Mouse (Mus musculus) splenic B cell, adult 2 months (primary cell): Measurements from ENCODE around the gene Orc1.

Source experiments
- DNase-seq: peaks from one replicate; pipeline ENCODE4 v3.0.0-alpha.2; 2011; ENCODE audit warnings: low read depth, low spot score
- H3K27me3 ChIP-seq: 2 replicates; pipeline ENCODE4 v1.6.1; 2012; ENCODE audit warnings: mild to moderate bottlenecking, low read length, moderate library complexity, mixed read lengths; ENCODE audit not compliant: control insufficient read depth, poor library complexity, insufficient read depth, severe bottlenecking
- H3K36me3 ChIP-seq: 2 replicates; pipeline ENCODE4 v1.6.1; 2012; ENCODE audit warnings: mild to moderate bottlenecking, low read length, moderate library complexity, mixed read lengths; ENCODE audit not compliant: control insufficient read depth, poor library complexity, insufficient read depth, severe bottlenecking

Gene Orc1

DNA sequence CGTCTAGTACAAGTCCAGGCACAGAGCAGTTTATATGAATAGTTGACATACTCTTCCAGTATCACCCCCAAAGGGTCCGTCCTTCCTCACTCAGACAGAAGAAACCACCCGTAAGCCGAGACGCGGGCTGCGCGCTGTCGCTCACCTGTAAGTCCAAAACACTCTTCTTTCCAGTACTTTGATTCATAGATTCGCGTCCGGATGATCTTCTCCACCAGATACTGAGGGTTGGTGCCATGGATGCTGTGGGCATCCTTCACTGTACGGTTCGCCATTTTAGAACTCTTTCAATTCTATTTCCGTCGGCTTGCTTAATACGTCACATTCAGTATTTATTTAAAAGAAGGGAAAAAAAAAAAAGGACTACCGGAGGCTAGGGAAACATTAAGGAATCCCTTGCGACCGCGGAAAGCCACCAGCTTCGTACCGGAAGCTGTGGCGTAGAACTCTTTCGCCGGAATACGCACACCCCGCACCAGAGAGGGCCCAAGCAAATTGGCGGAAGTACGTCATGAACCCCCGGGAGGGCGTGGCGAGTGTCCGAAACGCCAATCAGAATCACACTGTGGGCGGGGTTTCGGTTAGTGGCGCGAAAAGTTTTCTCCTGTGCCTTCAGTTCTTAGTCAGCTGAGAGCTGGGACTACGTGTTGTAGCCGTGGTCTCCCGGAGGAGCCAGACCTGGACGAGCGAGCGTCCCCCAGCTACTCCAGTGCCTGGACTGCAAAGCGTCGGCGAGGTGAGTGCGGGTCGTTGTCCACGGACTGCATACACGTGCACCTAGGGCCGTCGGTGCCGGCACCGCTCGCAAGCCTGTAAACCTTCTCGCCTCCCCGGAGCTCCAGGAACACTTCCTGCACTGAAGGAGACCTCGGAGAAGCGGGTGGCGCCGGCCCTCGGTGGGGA, at the start of gene Orc1, which contains the start of gene Prpf38a:
Gene Orc1, plus strand, starts transcription at position 584 of the 903 bp plus-strand sequence.
Gene Prpf38a, minus strand, starts transcription at position 497 of the 903 bp plus-strand sequence.
- H3K27me3 ChIP-seq = no peaks in the 10 kb centered on the region
- DNase-seq = peak; percentile 97
- H3K36me3 ChIP-seq = peaks cover 6% of the 10 kb centered on the region

DNA sequence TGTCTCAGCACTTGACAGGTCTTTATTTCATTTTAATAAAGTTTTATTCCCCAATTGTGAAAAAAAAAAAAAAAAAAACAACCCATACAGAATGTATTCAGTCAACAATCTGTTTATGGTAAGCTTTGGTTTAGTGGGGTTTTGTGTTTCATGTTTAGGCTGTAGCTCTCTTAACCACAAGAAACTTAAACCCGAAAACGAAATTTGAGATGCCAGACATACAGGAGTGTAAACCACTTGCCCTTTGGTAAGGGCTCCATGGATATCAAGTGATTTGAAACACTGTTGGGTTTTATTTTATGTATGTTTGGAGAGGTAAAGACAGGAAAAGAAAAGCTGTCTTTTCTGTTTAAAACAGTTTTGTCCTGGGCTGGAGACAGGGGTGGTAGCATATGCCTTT, 39.5 kb upstream of the Orc1 start:
- DNase-seq = no peak
- peaks cover 20% of the 10 kb centered on the region for H3K36me3 ChIP-seq
- H3K27me3 ChIP-seq = no peaks in the 10 kb centered on the region

DNA sequence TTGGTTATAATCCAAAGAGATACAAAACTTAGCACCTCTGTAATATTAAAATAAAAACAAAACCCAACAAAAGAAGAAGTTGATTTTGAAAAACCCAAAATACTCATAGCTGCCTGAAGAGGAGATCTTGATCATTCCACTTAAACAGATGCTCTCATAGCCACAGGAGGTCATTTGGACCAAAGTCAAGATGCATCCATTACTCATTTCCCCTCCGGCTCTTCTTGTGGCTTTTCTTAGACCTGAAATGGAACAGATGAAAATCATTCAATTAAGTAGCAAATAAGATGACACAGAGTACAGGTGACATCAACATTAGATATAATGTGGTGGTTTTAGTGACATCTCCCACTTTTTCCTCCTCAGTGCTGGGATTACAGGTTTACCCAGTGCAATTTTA, 14.2 kb upstream of the Orc1 start:
- Histone ChIP-seq H3K36me3 (peaks cover 12% of the 10 kb centered on the region), H3K27me3 (no peaks in the 10 kb centered on the region)
- DNase-seq = no peak

DNA sequence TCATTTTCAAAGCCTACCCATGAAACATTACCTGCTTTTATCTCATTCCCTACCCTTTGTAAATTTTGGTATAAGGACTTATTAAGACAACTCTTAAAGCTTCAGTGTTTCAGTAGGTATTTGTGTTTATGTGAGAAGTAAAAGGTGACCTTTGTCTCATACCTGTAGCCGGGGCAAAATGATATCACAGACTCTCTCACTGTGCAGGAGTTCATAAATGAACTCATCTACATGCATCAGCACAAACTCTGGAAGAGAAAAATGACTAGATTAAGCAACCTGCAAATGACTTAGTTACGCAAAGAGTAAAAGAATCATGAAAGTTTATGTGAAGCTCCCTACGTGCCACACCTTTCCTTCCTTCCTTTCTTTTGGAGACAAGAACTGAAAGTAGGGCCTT, 6.6 kb upstream of the Orc1 start:
- DNase-seq = no peak
- peaks cover 12% of the 10 kb centered on the region for H3K36me3 ChIP-seq
- H3K27me3 ChIP-seq = no peaks in the 10 kb centered on the region

DNA sequence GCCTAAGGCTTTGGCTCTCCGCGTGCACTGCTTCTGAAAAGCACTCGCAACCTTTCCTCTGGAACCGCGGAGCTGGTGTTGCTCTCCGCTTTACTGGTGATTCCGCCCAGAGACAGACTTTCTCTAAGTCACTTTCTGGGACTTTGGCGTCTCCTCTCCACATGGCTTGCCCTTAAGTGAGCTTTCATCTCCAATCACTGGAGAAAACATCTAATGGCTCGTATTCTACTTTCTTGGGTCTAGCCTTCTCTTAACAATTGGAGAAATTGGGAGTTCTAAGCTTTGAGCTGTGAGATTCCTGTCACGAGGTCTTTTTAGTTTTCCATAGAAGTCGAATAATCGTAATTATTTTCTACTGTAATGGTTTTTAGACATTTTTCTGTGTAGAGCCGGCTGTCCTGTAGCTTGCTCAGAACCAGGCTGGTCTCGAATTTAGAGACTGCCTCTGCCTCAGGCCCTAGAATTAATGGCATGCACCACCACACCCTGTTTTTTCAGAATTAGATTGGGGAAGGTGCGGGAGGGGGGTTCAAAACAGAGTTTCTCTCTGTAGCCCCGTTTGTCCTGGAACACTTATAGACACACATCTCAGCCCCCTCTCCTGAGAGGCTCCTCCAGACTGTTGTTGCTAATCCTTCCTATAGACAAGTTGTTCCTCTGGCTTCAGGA, 654 bp downstream of the Orc1 start:
- DNase-seq = no peak

DNA sequence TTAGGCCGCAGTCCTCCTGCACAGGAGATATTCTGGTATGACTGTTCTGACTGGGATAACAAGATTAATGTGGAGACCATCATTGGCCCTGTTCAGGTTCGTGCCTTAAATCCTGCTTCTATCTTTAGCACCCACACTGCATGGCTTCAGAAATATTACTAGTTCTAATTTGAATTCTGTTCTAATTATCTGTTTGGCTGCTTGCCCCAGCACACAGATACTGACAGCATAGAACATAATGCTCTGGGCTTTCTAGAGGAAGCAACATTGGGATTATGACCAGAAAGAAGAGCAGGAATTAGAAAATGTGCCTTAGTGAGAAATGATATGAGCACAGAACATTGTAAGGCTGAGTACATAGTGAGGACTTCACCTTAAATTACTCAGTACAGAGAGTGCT, 14.2 kb downstream of the Orc1 start:
- no peak for DNase-seq
- H3K36me3 ChIP-seq = no peaks in the 10 kb centered on the region
- H3K27me3 ChIP-seq = no peaks in the 10 kb centered on the region

More for the DNA sequence above, 654 bp downstream of the Orc1 start:
- peaks cover 4% of the 10 kb centered on the region for H3K36me3 ChIP-seq
- no peaks in the 10 kb centered on the region for H3K27me3 ChIP-seq

DNA sequence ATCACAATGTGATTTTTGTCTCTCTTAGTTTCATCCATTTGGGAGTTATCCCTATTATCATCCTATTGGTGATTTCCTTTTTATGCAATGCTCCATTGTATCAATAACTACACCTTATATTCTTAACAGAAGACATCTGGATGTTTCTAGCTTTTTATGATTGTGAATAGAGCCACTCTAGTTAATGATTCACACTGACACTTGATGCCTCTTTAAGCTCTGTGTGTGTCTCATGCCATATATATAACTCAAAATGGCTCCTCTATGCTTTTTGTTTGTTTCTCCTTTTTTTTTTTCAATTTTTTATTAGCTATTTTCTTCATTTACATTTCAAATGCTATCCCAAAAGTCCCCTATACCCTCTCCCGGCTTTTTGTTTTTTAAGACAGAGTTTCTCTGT, 16.6 kb downstream of the Orc1 start:
- DNase-seq = no peak
- no peaks in the 10 kb centered on the region for H3K27me3 ChIP-seq
- no peaks in the 10 kb centered on the region for H3K36me3 ChIP-seq

DNA sequence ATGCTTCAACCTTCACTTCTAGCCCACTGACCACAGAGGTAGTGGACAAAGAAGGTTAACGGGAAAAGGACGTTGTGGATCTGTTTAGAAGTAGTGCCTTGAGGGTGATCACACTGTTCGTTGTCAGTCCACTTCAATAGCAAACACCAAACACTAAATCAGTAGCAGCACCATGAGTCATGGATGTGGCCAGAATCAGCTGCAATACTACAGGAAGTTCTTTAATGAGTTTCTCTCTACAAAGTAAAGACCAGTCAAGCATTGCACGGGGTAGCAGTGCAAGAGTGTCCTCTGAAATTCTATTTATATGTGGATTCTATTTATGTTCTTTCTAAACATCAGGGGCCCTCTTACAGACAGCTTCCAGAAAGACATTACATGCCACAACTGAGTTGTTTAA, 19.1 kb downstream of the Orc1 start:
- no peak for DNase-seq
- no peaks in the 10 kb centered on the region for H3K27me3 ChIP-seq
- H3K36me3 ChIP-seq = no peaks in the 10 kb centered on the region

DNA sequence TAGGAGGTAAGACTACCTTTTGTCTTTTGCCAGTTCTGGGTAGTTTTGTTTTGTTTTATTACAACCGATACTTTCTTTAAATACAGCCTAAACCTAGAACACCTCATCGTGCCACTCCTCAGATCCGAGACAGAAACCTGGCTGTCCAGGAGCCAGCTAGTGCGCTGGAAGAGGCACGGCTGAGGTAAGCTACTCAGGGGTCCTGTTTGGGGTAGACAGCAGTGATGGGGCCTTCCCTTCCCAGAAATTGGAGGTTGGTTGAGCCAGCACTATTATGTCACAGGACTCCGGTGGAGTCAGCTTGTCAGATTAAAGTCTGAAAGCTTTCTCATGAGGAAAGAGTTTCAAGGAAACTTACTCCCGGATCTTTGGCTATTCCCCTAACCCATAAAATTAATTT, 22.6 kb downstream of the Orc1 start:
- Histone ChIP-seq H3K36me3 (peaks cover 4% of the 10 kb centered on the region; the same call in 1 of the 2 replicates), H3K27me3 (no peaks in the 10 kb centered on the region)
- DNase-seq = no peak

DNA sequence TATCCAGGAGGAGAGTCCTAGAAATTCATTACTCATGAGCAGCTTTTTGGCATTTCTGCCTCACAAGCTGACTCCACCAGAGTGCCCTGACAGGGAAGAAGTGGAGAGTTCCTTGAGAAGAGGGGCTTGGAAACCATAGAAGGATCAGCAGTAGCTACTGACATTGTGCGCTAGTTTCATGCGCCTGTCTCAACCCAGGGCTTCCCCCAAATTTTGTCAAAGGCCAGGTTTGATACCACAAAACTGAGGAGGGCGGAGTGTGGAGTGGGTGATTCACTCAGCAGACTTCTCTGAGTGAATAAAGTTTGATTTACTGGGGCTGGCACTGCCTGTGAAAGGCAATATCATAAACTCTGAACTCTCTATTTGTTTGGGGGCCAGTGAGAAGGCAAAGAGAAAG, 29.4 kb downstream of the Orc1 start:
- H3K27me3 ChIP-seq = no peaks in the 10 kb centered on the region
- no peak for DNase-seq
- H3K36me3 ChIP-seq = peaks cover 4% of the 10 kb centered on the region

DNA sequence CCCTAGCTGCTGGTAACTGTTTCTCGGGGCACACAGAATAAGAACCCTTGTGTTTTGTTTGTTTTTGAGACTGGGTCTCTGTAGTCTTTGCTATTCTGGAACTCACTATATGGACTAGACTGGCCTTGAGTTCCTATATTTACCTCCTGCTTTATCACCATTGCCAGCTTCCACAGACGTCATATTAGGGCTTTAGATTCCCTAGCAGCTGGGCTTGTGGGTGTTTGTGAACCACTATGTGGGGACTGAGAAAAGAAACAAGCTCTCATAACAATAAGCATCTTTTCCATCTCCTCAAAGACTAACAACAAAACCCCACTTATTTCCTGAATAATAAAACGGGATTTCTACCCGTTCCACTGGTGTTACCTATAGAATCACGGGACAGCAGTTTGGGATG, 31.7 kb downstream of the Orc1 start:
- Histone ChIP-seq H3K36me3 (no peaks in the 10 kb centered on the region; the same call in 1 of the 2 replicates), H3K27me3 (no peaks in the 10 kb centered on the region)
- DNase-seq = no peak

DNA sequence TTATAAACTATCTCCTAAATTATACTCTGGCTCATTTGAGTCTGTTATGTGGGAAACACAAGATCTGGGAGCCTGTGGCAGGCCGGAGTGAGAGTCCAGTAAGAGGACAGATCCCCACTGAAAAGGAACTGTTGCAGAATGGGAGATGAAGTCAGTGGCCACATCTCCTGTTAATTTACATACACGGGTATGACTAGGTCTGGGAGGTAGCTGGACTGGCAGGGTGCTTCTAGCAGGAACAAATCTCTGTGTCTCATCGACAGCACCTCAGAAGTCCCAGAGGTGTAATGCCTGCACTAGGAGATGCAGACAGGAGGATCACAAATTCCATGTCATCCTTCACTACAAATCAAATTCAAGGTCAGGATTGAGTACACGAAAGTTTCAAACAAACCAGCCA, 39.4 kb downstream of the Orc1 start:
- DNase-seq = peak; percentile 8
- Histone ChIP-seq H3K36me3 (no peaks in the 10 kb centered on the region), H3K27me3 (no peaks in the 10 kb centered on the region)

DNA sequence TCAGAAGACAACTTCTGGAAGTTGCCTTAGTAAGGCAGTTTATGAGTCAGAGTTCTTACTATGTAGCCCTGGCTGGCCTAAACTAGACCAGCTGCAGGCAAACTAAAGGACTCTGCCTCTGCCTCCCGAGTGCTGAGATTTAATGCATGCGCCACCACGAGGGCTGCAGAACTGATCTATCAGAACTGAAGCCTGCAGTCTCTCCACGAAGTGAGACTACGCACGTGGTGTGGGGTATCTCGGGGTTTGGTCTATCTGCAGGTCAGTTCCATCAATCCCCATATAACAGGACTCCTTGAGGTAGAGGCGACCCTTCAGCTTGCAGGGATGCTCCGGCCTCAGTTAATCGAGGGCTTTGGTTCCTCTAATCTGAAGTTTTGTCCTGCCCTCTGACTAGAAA, 39.9 kb downstream of the Orc1 start:
- peak; percentile 38 for DNase-seq
- no peaks in the 10 kb centered on the region for H3K36me3 ChIP-seq
- no peaks in the 10 kb centered on the region for H3K27me3 ChIP-seq

DNA sequence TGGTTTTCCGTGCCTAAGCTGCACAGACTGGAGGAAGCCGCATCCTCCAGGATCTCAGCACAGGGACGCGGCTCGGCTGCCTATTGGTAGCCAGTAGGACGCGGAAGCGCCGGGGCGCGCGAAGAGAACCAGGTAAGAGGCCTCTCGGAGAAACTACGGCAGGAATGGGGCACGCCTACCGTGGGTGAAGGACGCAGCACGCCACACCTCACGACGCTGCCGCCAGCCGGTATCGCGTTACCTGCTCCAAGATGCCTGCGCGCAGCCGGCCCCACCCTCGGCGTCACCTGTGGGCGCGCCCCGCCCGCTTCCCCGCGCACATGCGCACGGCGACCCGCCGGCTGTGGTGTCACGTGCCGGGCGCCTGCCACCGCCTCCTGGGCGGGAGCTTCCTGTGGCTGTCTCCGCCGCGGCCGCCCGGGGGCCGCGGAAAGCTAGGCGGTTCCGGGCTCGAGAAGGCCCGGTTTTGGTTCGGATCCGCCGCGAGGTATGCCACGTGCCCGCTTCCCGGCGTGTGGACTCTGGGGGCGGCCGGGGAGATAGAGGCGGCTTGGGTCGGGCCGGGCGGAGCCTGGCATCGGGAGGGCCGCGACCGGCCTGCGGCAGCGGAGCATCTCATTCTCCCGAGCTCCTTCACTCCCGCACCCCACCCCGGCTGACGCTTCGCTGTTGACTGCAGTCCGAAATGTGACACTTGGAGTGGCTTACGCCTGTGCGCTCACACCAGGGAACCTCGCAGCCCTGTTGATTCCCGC, 40.5 kb downstream of the Orc1 start, which contains the start of gene Cc2d1b:
Gene Cc2d1b, plus strand, starts transcription at position 354 of the 755 bp plus-strand sequence.
- DNase-seq = peak; percentile 97

More for the DNA sequence above, 40.5 kb downstream of the Orc1 start, which contains the start of gene Cc2d1b:
- H3K36me3 ChIP-seq = 0 out of 2 replicates have a peak, but pooled peaks cover 2% of the 10 kb centered on the region
- H3K27me3 ChIP-seq = no peaks in the 10 kb centered on the region
